Mouse (Mus musculus): ENCODE results near the gene Slc44a1.

Slc44a1 gene

GRCm38 (mm10) chr4:53525503-53525902 lies 85.3 kb downstream of the Slc44a1 start:
- ATAC-seq (ENCODE audit: insufficient number of reproducible peaks, low FRiP score, low TSS enrichment), result peak; percentile 54; the same call in 1 of the 2 replicates

GRCm38 (mm10) chr4:53525994-53526393 lies 85.8 kb downstream of the Slc44a1 start:
- no peak for ATAC-seq (ENCODE audit: insufficient number of reproducible peaks, low FRiP score, low TSS enrichment)

- no peak for ATAC-seq (ENCODE audit: insufficient number of reproducible peaks, low FRiP score, low TSS enrichment)
These were observed 86.2 kb downstream of the Slc44a1 start for GRCm38 (mm10) chr4:53526446-53526845.

- ATAC-seq (ENCODE audit: insufficient number of reproducible peaks, low FRiP score, low TSS enrichment), result no peak
These were observed 95.6 kb downstream of the Slc44a1 start for GRCm38 (mm10) chr4:53535795-53536194.

- ATAC-seq (ENCODE audit: insufficient number of reproducible peaks, low FRiP score, low TSS enrichment), result no peak
These were observed 96.9 kb downstream of the Slc44a1 start for GRCm38 (mm10) chr4:53537101-53537500.

GRCm38 (mm10) chr4:53537539-53537938 lies 97.3 kb downstream of the Slc44a1 start:
- ATAC-seq (ENCODE audit: insufficient number of reproducible peaks, low FRiP score, low TSS enrichment), result no peak

GRCm38 (mm10) chr4:53538600-53538999 lies 98.4 kb downstream of the Slc44a1 start:
- ATAC-seq (ENCODE audit: insufficient number of reproducible peaks, low FRiP score, low TSS enrichment), result no peak

- ATAC-seq (ENCODE audit: insufficient number of reproducible peaks, low FRiP score, low TSS enrichment), result no peak
These were observed 99.7 kb downstream of the Slc44a1 start for GRCm38 (mm10) chr4:53539929-53540328.

GRCm38 (mm10) chr4:53543421-53543820 lies 103.2 kb downstream of the Slc44a1 start:
- no peak for ATAC-seq (ENCODE audit: insufficient number of reproducible peaks, low FRiP score, low TSS enrichment)

GRCm38 (mm10) chr4:53544889-53545288 lies 104.7 kb downstream of the Slc44a1 start:
- no peak for ATAC-seq (ENCODE audit: insufficient number of reproducible peaks, low FRiP score, low TSS enrichment)

GRCm38 (mm10) chr4:53547381-53547780 lies 107.2 kb downstream of the Slc44a1 start:
- ATAC-seq (ENCODE audit: insufficient number of reproducible peaks, low FRiP score, low TSS enrichment), result no peak

- peak; percentile 33; the same call in 1 of the 2 replicates for ATAC-seq (ENCODE audit: insufficient number of reproducible peaks, low FRiP score, low TSS enrichment)
These were observed 109.2 kb downstream of the Slc44a1 start for GRCm38 (mm10) chr4:53549375-53549774.

- ATAC-seq (ENCODE audit: insufficient number of reproducible peaks, low FRiP score, low TSS enrichment), result no peak
These were observed 124.4 kb downstream of the Slc44a1 start for GRCm38 (mm10) chr4:53564618-53565017.

GRCm38 (mm10) chr4:53567065-53567464 lies 126.9 kb downstream of the Slc44a1 start:
- ATAC-seq (ENCODE audit: insufficient number of reproducible peaks, low FRiP score, low TSS enrichment), result no peak

GRCm38 (mm10) chr4:53575558-53575957 lies 135.3 kb downstream of the Slc44a1 start:
- ATAC-seq (ENCODE audit: insufficient number of reproducible peaks, low FRiP score, low TSS enrichment), result no peak

GRCm38 (mm10) chr4:53587676-53588075 lies 147.5 kb downstream of the Slc44a1 start:
- ATAC-seq (ENCODE audit: insufficient number of reproducible peaks, low FRiP score, low TSS enrichment), result no peak

GRCm38 (mm10) chr4:53588936-53589335 lies 148.7 kb downstream of the Slc44a1 start:
- no peak for ATAC-seq (ENCODE audit: insufficient number of reproducible peaks, low FRiP score, low TSS enrichment)

- no peak for ATAC-seq (ENCODE audit: insufficient number of reproducible peaks, low FRiP score, low TSS enrichment)
These were observed 149.3 kb downstream of the Slc44a1 start for GRCm38 (mm10) chr4:53589466-53589865.

- ATAC-seq (ENCODE audit: insufficient number of reproducible peaks, low FRiP score, low TSS enrichment), result no peak
These were observed 149.9 kb downstream of the Slc44a1 start for GRCm38 (mm10) chr4:53590163-53590562.

GRCm38 (mm10) chr4:53590691-53591447 lies 150.7 kb downstream of the Slc44a1 start:
- ATAC-seq (ENCODE audit: insufficient number of reproducible peaks, low FRiP score, low TSS enrichment), result no peak

GRCm38 (mm10) chr4:53591536-53591935 lies 151.3 kb downstream of the Slc44a1 start:
- ATAC-seq (ENCODE audit: insufficient number of reproducible peaks, low FRiP score, low TSS enrichment), result no peak

- no peak for ATAC-seq (ENCODE audit: insufficient number of reproducible peaks, low FRiP score, low TSS enrichment)
These were observed 151.7 kb downstream of the Slc44a1 start for GRCm38 (mm10) chr4:53591941-53592340.
